9 mouse cellular contexts compared by ENCODE assay signal in the genomic region with DNA sequence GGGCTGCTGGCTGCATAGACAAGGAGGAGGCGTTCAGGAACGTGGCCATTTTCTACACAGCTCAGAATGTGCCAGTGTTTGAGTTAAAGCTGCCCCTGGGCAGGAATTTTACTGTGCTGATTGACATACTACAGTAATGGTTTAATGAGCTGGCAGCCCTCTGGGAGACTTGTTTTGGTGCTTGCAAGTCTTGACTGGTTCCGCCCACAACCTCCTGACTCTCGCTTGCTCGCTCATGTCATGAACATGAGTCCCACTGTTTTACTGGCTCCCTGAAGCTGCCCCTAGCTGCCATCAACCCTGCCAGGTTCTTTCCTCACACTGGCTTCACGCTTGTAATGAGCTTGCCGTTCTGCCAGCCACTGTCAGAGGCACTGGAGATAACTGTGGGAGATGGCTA. TPM values are rescaled to one million over a fixed set of nuclear protein-coding genes. Genes with fewer than 3 reads are reported as not detected.
DNase-seq lines count a peak whose midpoint lies in the region.
"Had no signal": no experiment of that assay in that cellular context is flagged by ENCODE, and none has a peak within 500 bp of the region (broad histone marks: within the 10 kb centered on the region; RNA-seq: fewer than 3 reads in every experiment).

No protein-coding gene starts in this region.

- peak; percentile 17 for DNase-seq in kidney, adult 18-20 months
- no peak for DNase-seq in kidney, postnatal 4 days
- DNase-seq in urinary bladder, postnatal 36 days (ENCODE audit: low spot score in 2 of 2): peak; percentile 8 to 27
- DNase-seq in urinary bladder, postnatal 10 days (ENCODE audit: low spot score): no peak
- DNase-seq in layer of hippocampus, adult 9-11 months: peak; percentile 38
- no peak for DNase-seq in adrenal gland, postnatal 36 days
- DNase-seq in thymus, postnatal 14 days: no peak
- DNase-seq: heart, adult 18-20 months had no signal

RNA-seq across cellular contexts. Expression of a gene that starts 13.2 kb away (rescaled TPM):
- not detected for total RNA-seq in adrenal gland, postnatal 36 days (2021)
- total RNA-seq: monocyte, adult 5-6 weeks had no signal

RNA-seq across cellular contexts. Expression of a gene that starts 34.3 kb away (rescaled TPM):
- total RNA-seq in adrenal gland, postnatal 36 days (2021): 100 to 1,000 TPM; 151 to 195 TPM

RNA-seq across cellular contexts. Expression of a gene that starts 45.1 kb away (rescaled TPM):
- total RNA-seq in adrenal gland, postnatal 36 days (2021): not detected
- total RNA-seq: heart, adult 18-20 months; monocyte, adult 5-6 weeks had no signal

Comparison
In these comparisons a context has a peak if more than half of its experiments do, and no peak if none do; other contexts are left out.
1. DNase-seq: peak in kidney, adult 18-20 months (single experiment), urinary bladder, postnatal 36 days (2 of 2) and layer of hippocampus, adult 9-11 months (single experiment); none in kidney, postnatal 4 days (0 of 2), urinary bladder, postnatal 10 days (single experiment), adrenal gland, postnatal 36 days (0 of 2) and thymus, postnatal 14 days (single experiment).